Mouse (Mus musculus) midbrain, embryonic 11.5 days (tissue): ENCODE measurements around the gene Phf21a. TPM values are rescaled to one million over a fixed set of nuclear protein-coding genes. Genes with fewer than 3 reads are reported as not detected.

Experiments
- ATAC-seq: fragments of 200-750 bp; cut with Nextera tagmentation; 2 replicates; pipeline ENCODE4 v1.8.0; 2017; ENCODE audit warnings: moderate TSS enrichment, moderate library complexity; ENCODE audit not compliant: low FRiP score
- DNase-seq: peaks from one replicate; pipeline ENCODE4 v3.0.0; 2015; ENCODE audit warnings: low spot score; ENCODE audit errors: missing footprints
- H3K27ac ChIP-seq: fragments of 300-500 bp; sonication (generic); 2 replicates; pipeline ENCODE4 v1.5.1; 2014; ENCODE audit warnings: low read depth, low read length
- H3K27me3 ChIP-seq: fragments of 300-500 bp; sonication (generic); 2 replicates; pipeline ENCODE4 v1.6.1; 2014; ENCODE audit warnings: mild to moderate bottlenecking, low read length, moderate library complexity, mixed read lengths; ENCODE audit not compliant: control insufficient read depth, insufficient read depth
- H3K36me3 ChIP-seq: fragments of 300-500 bp; sonication (generic); 2 replicates; pipeline ENCODE4 v1.6.1; 2014; ENCODE audit warnings: mild to moderate bottlenecking, low read length, moderate library complexity, mixed read lengths; ENCODE audit not compliant: control insufficient read depth, insufficient read depth
- H3K4me1 ChIP-seq: fragments of 300-500 bp; sonication (generic); 2 replicates; pipeline ENCODE4 v1.6.1; 2014; ENCODE audit warnings: low read length; ENCODE audit not compliant: control insufficient read depth, insufficient read depth
- H3K4me2 ChIP-seq: fragments of 300-500 bp; sonication (generic); 2 replicates; pipeline ENCODE4 v1.6.1; 2014; ENCODE audit warnings: mild to moderate bottlenecking, moderate library complexity
- H3K4me3 ChIP-seq: fragments of 300-500 bp; sonication (generic); 2 replicates; pipeline ENCODE4 v1.5.1; 2014; ENCODE audit warnings: low read depth, low read length
- H3K9ac ChIP-seq: fragments of 300-500 bp; sonication (generic); 2 replicates; pipeline ENCODE4 v1.6.1; 2014; ENCODE audit warnings: low read length
- H3K9me3 ChIP-seq: fragments of 300-500 bp; sonication (generic); 2 replicates; pipeline ENCODE4 v1.6.1; 2016; ENCODE audit warnings: low read length; ENCODE audit not compliant: control insufficient read depth
- WGBS: fragments of 180-500 bp; shearing (Covaris S2); extraction: QIAGEN DNeasy Blood & Tissue Kit; methylation state at CpG from one replicate; pipeline ENCODE4 v1.1.7; 2014; 5-methylcytosine and 5-hydroxymethylcytosine counted together
- polyA plus RNA-seq: library from polyadenylated mRNA; unstranded; fragments of >200 nt; fragmentation: Nextera tagmentation; extraction: Ambion mirVana; gene quantifications from 2 replicates; pipeline ENCODE4 v1.2.1, GENCODE M21; 2014

Gene Phf21a
- polyA plus RNA-seq, 1 experiment from 2014 or later, result 34.4 TPM

- 89% methylated on average over 6 of the region's 6 CpGs for WGBS
- no peaks in the 10 kb centered on the region for H3K27me3 ChIP-seq
- H3K27ac ChIP-seq, result no peak overlapping the region
- H3K4me2 ChIP-seq, result no peak overlapping the region
- no peak overlapping the region for H3K4me3 ChIP-seq
- no peaks in the 10 kb centered on the region; the same call in 1 of the 2 replicates for H3K36me3 ChIP-seq
- DNase-seq (no peak), ATAC-seq (no peak)
- H3K9ac ChIP-seq, result no peak overlapping the region
- no peaks in the 10 kb centered on the region for H3K9me3 ChIP-seq
- no peaks in the 10 kb centered on the region for H3K4me1 ChIP-seq
Observed at GRCm38 (mm10) chr2:92273101-92273801, 180.3 kb downstream of the Phf21a start.

- 87% methylated on average over 4 of the region's 4 CpGs for WGBS
- Histone ChIP-seq H3K4me2 (no peak overlapping the region), H3K27ac (no peak overlapping the region)
Observed at GRCm38 (mm10) chr2:92273802-92274183, 180.9 kb downstream of the Phf21a start.

GRCm38 (mm10) chr2:92277787-92278186 lies 184.9 kb downstream of the Phf21a start:
- no peak overlapping the region for H3K4me3 ChIP-seq
- no peaks in the 10 kb centered on the region for H3K27me3 ChIP-seq
- no peak overlapping the region for H3K9ac ChIP-seq
- no peak for DNase-seq
- no peaks in the 10 kb centered on the region for H3K4me1 ChIP-seq
- H3K36me3 ChIP-seq, result no peaks in the 10 kb centered on the region
- H3K27ac ChIP-seq, result no peak overlapping the region
- ATAC-seq, result no peak
- H3K9me3 ChIP-seq, result no peaks in the 10 kb centered on the region
- no peak overlapping the region for H3K4me2 ChIP-seq
- WGBS, result 85% methylated on average over 3 of the region's 3 CpGs

More at GRCm38 (mm10) chr2:92273802-92274183, 180.9 kb downstream of the Phf21a start:
- H3K36me3 ChIP-seq, result no peaks in the 10 kb centered on the region; the same call in 1 of the 2 replicates
- no peaks in the 10 kb centered on the region for H3K27me3 ChIP-seq
- H3K4me1 ChIP-seq, result no peaks in the 10 kb centered on the region
- no peak overlapping the region for H3K9ac ChIP-seq
- DNase-seq (no peak), ATAC-seq (no peak)
- H3K4me3 ChIP-seq, result no peak overlapping the region
- no peaks in the 10 kb centered on the region for H3K9me3 ChIP-seq

- peak; percentile 72 for DNase-seq
- H3K36me3 ChIP-seq, result no peaks in the 10 kb centered on the region
- ATAC-seq, result no peak
- WGBS, result 88% methylated on average over 7 of the region's 7 CpGs
- H3K4me2 ChIP-seq, result no peak overlapping the region
- H3K4me1 ChIP-seq, result no peaks in the 10 kb centered on the region
- no peaks in the 10 kb centered on the region for H3K27me3 ChIP-seq
- no peak overlapping the region for H3K4me3 ChIP-seq
- no peaks in the 10 kb centered on the region for H3K9me3 ChIP-seq
- no peak overlapping the region for H3K27ac ChIP-seq
- no peak overlapping the region for H3K9ac ChIP-seq
Observed at GRCm38 (mm10) chr2:92278663-92279062, 185.7 kb downstream of the Phf21a start.

GRCm38 (mm10) chr2:92279398-92279797 lies 186.5 kb downstream of the Phf21a start:
- Histone ChIP-seq H3K9ac (no peak overlapping the region), H3K9me3 (no peaks in the 10 kb centered on the region), H3K4me2 (no peak overlapping the region), H3K4me1 (no peaks in the 10 kb centered on the region), H3K27ac (no peak overlapping the region), H3K36me3 (no peaks in the 10 kb centered on the region), H3K27me3 (no peaks in the 10 kb centered on the region), H3K4me3 (no peak overlapping the region)
- WGBS, result 85% methylated on average over 6 of the region's 6 CpGs
- ATAC-seq, result no peak
- no peak for DNase-seq

GRCm38 (mm10) chr2:92285597-92285996 lies 192.7 kb downstream of the Phf21a start:
- no peaks in the 10 kb centered on the region for H3K27me3 ChIP-seq
- DNase-seq, result no peak
- no peak overlapping the region for H3K4me3 ChIP-seq
- no peak overlapping the region for H3K27ac ChIP-seq
- H3K9ac ChIP-seq, result no peak overlapping the region
- H3K4me2 ChIP-seq, result no peak overlapping the region
- H3K36me3 ChIP-seq, result no peaks in the 10 kb centered on the region
- H3K4me1 ChIP-seq, result no peaks in the 10 kb centered on the region
- 76% methylated on average over 5 of the region's 5 CpGs for WGBS
- ATAC-seq, result no peak
- no peaks in the 10 kb centered on the region for H3K9me3 ChIP-seq

- H3K4me2 ChIP-seq, result no peak overlapping the region
- no peaks in the 10 kb centered on the region for H3K4me1 ChIP-seq
- H3K9ac ChIP-seq, result no peak overlapping the region
- DNase-seq, result no peak
- H3K36me3 ChIP-seq, result no peaks in the 10 kb centered on the region
- H3K9me3 ChIP-seq, result no peaks in the 10 kb centered on the region
- no peak overlapping the region for H3K27ac ChIP-seq
- WGBS, result 77% methylated on average over 3 of the region's 3 CpGs
- no peaks in the 10 kb centered on the region for H3K27me3 ChIP-seq
- no peak overlapping the region for H3K4me3 ChIP-seq
- no peak for ATAC-seq
Observed at GRCm38 (mm10) chr2:92289335-92289734, 196.4 kb downstream of the Phf21a start.

GRCm38 (mm10) chr2:92291526-92291925 lies 198.6 kb downstream of the Phf21a start:
- H3K27ac ChIP-seq, result no peak overlapping the region
- no peak overlapping the region for H3K4me3 ChIP-seq
- no peak for DNase-seq
- no peaks in the 10 kb centered on the region for H3K27me3 ChIP-seq
- WGBS, result 93% methylated on average over 3 of the region's 3 CpGs
- no peaks in the 10 kb centered on the region for H3K4me1 ChIP-seq
- H3K36me3 ChIP-seq, result no peaks in the 10 kb centered on the region
- no peak for ATAC-seq
- H3K4me2 ChIP-seq, result no peak overlapping the region
- H3K9me3 ChIP-seq, result no peaks in the 10 kb centered on the region
- no peak overlapping the region for H3K9ac ChIP-seq

- Histone ChIP-seq H3K9me3 (no peaks in the 10 kb centered on the region), H3K36me3 (no peaks in the 10 kb centered on the region), H3K27ac (no peak overlapping the region), H3K4me1 (peaks cover 6% of the 10 kb centered on the region), H3K27me3 (no peaks in the 10 kb centered on the region), H3K9ac (no peak overlapping the region), H3K4me3 (no peak overlapping the region), H3K4me2 (no peak overlapping the region)
- WGBS, result 4% methylated on average over 6 of the region's 6 CpGs
- DNase-seq (peak; percentile 98), ATAC-seq (peak; percentile 40; the same call in 1 of the 2 replicates)
Observed at GRCm38 (mm10) chr2:92296402-92296801, 203.5 kb downstream of the Phf21a start.
